Comparison of ENCODE assay signal across 8 mouse cellular contexts in genomic region chr1:58621996-58622748, GRCm38 (mm10). TPM values are rescaled to one million over a fixed set of nuclear protein-coding genes. Genes with fewer than 3 reads are reported as not detected.
DNase-seq lines count a peak whose midpoint lies in the region; ATAC-seq lines count a peak whose summit lies in the region.
"Had no signal": no experiment of that assay in that cellular context is flagged by ENCODE, and none has a peak within 500 bp of the region (broad histone marks: within the 10 kb centered on the region; RNA-seq: fewer than 3 reads in every experiment).

No protein-coding gene starts in this region.

- no peaks in the 10 kb centered on the region for H3K36me3 ChIP-seq in heart, embryonic 12.5 days
- H3K36me3 ChIP-seq: midbrain, embryonic 10.5 days had no signal

- ATAC-seq in heart, embryonic 12.5 days (ENCODE audit: insufficient number of reproducible peaks, low FRiP score): no peak
- ATAC-seq in megakaryocyte progenitor cell, adult 5-6 weeks (replicated peaks; ENCODE audit: poor library complexity): no peak

- H3K27ac ChIP-seq in heart, embryonic 12.5 days (ENCODE audit: poor library complexity, severe bottlenecking): no peak overlapping the region
- H3K27ac ChIP-seq: midbrain, embryonic 10.5 days had no signal

- H3K4me3 ChIP-seq in heart, embryonic 12.5 days: no peak overlapping the region
- H3K4me3 ChIP-seq: midbrain, embryonic 10.5 days had no signal

- 55% methylated on average over 7 of the region's 7 CpGs for WGBS in heart, embryonic 12.5 days

- H3K9me3 ChIP-seq in heart, embryonic 12.5 days (replicated peaks): peaks cover 4% of the 10 kb centered on the region; the same call in 1 of the 2 replicates

- H3K27me3 ChIP-seq in heart, embryonic 12.5 days (replicated peaks): no peaks in the 10 kb centered on the region

- 0 out of 2 replicates have a peak, but pooled peaks cover 6% of the 10 kb centered on the region for H3K4me1 ChIP-seq in heart, embryonic 12.5 days (replicated peaks)
- H3K4me1 ChIP-seq: midbrain, embryonic 10.5 days had no signal

- DNase-seq in heart, adult 9 months (ENCODE audit: low spot score in 2 of 2): peak; percentile 6 to 19
- DNase-seq in right cerebral cortex, adult 18-20 months: peak; percentile 15
- DNase-seq in right cerebral cortex, postnatal 14 days: no peak
- DNase-seq in heart, postnatal 4 days: peak; percentile 19
- no peak for DNase-seq in urinary bladder, adult 2 months (ENCODE audit: low spot score)

- no peak overlapping the region for H3K9ac ChIP-seq in heart, embryonic 12.5 days

- no peak overlapping the region for H3K4me2 ChIP-seq in heart, embryonic 12.5 days

RNA-seq across cellular contexts. Expression of gene Ndufb3, which starts 36.0 kb away (rescaled TPM):
- polyA plus RNA-seq in heart, embryonic 12.5 days (2016; fragmentation: Nextera tagmentation; extraction: Ambion mirVana): 220 and 223 TPM in 2 replicates
- 100 to 1,000 TPM; 174 to 189 TPM for total RNA-seq in heart, postnatal 4 days (2021)
- 135 and 167 TPM in 2 replicates for total RNA-seq in megakaryocyte progenitor cell, adult 5-6 weeks (2015)
- 94.5 and 99.4 TPM in 2 replicates for total RNA-seq in megakaryocyte progenitor cell, adult 5-6 weeks (2017)
- polyA plus RNA-seq in urinary bladder, adult 2 months (2012; rRNA removed): 176 and 214 TPM in 2 replicates

RNA-seq across cellular contexts. Expression of gene Fam126b, which starts 36.0 kb away (rescaled TPM):
- 4.5 and 4.9 TPM in 2 replicates for polyA plus RNA-seq in heart, embryonic 12.5 days (2016; fragmentation: Nextera tagmentation; extraction: Ambion mirVana)
- 10 to 100 TPM in 1 of 2 experiments, 1 to 10 TPM in 1; 9.9 to 11.3 TPM for total RNA-seq in heart, postnatal 4 days (2021)
- total RNA-seq in megakaryocyte progenitor cell, adult 5-6 weeks (2015): 16.1 and 17.1 TPM in 2 replicates
- total RNA-seq in megakaryocyte progenitor cell, adult 5-6 weeks (2017): 19.8 and 32.5 TPM in 2 replicates
- 5.3 and 5.7 TPM in 2 replicates for polyA plus RNA-seq in urinary bladder, adult 2 months (2012; rRNA removed)

Comparison
In these comparisons a context has a peak if more than half of its experiments do, and no peak if none do; other contexts are left out.
1. DNase-seq: peak in heart, adult 9 months (2 of 2), right cerebral cortex, adult 18-20 months (single experiment) and heart, postnatal 4 days (single experiment); none in right cerebral cortex, postnatal 14 days (single experiment) and urinary bladder, adult 2 months (single experiment).